Comparison of ENCODE assay signal across 13 mouse cellular contexts in genomic region chr8:126848369-126849105, GRCm38 (mm10).
A peak's percentile ranks its signal among the peaks of the same experiment; 100 is the strongest.
DNase-seq lines count a peak whose midpoint lies in the region; ATAC-seq and TF ChIP-seq lines count a peak whose summit lies in the region.
"Had no signal": no experiment of that assay in that cellular context is flagged by ENCODE, and none has a peak within 500 bp of the region (broad histone marks: within the 10 kb centered on the region; RNA-seq: fewer than 3 reads in every experiment).

No protein-coding gene starts in this region.

- no peak for ATAC-seq in heart, embryonic 12.5 days (ENCODE audit: insufficient number of reproducible peaks, low FRiP score)
- ATAC-seq: forebrain, embryonic 13.5 days had no signal

- TF ChIP-seq CTCF in spleen, adult 2 months (IDR thresholded peaks at IDR 0.05; ENCODE audit: extremely low read depth, insufficient read depth, insufficient read length, insufficient replicate concordance), result no peak

- no peak overlapping the region for H3K27ac ChIP-seq in heart, embryonic 12.5 days (ENCODE audit: poor library complexity, severe bottlenecking)
- peak overlapping the region; percentile 84 for H3K27ac ChIP-seq in spleen, adult 2 months (ENCODE audit: insufficient read depth, low read length)
- no peak overlapping the region for H3K27ac ChIP-seq in limb, embryonic 10.5 days
- H3K27ac ChIP-seq: forebrain, embryonic 13.5 days had no signal

- no peaks in the 10 kb centered on the region for H3K27me3 ChIP-seq in heart, embryonic 12.5 days (replicated peaks)
- no peaks in the 10 kb centered on the region for H3K27me3 ChIP-seq in spleen, adult 2 months (ENCODE audit: control insufficient read depth, insufficient read depth, low read length)
- H3K27me3 ChIP-seq in megakaryocyte, embryonic 14.5 days (replicated peaks), result no peaks in the 10 kb centered on the region
- H3K27me3 ChIP-seq in limb, embryonic 10.5 days (ENCODE audit: low read depth, poor library complexity, severe bottlenecking), result no peaks in the 10 kb centered on the region
- H3K27me3 ChIP-seq: forebrain, embryonic 13.5 days; limb, embryonic 12.5 days had no signal

- H3K9me3 ChIP-seq in heart, embryonic 12.5 days (replicated peaks), result no peaks in the 10 kb centered on the region
- no peaks in the 10 kb centered on the region for H3K9me3 ChIP-seq in megakaryocyte, embryonic 14.5 days
- no peaks in the 10 kb centered on the region for H3K9me3 ChIP-seq in limb, embryonic 10.5 days (replicated peaks)
- H3K9me3 ChIP-seq: forebrain, embryonic 13.5 days; limb, embryonic 12.5 days had no signal

- DNase-seq in heart, adult 11 months, result peak; percentile 94
- DNase-seq in spleen, adult 2 months (ENCODE audit: low read depth in 1 of 2, low spot score in 2 of 2), result no peak
- DNase-seq in spleen, postnatal 10 days (ENCODE audit: low spot score in 2 of 2), result no peak
- peak; percentile 67 for DNase-seq in thymus, postnatal 4 days
- no peak for DNase-seq in cerebellum, postnatal 14 days
- no peak for DNase-seq in limb, embryonic 10.5 days (ENCODE audit: low spot score)
- DNase-seq: embryo, embryonic 11 days; kidney, postnatal 14 days; midbrain, embryonic 14.5 days had no signal

- peaks cover 43% of the 10 kb centered on the region for H3K4me1 ChIP-seq in heart, embryonic 12.5 days (replicated peaks)
- peaks cover 72% of the 10 kb centered on the region for H3K4me1 ChIP-seq in spleen, adult 2 months (ENCODE audit: control insufficient read depth, insufficient read depth, insufficient read length)
- peaks cover 99% of the 10 kb centered on the region for H3K4me1 ChIP-seq in megakaryocyte, embryonic 14.5 days
- peaks cover 42% of the 10 kb centered on the region for H3K4me1 ChIP-seq in limb, embryonic 10.5 days
- H3K4me1 ChIP-seq: forebrain, embryonic 13.5 days had no signal

- no peak overlapping the region for H3K9ac ChIP-seq in heart, embryonic 12.5 days
- H3K9ac ChIP-seq: forebrain, embryonic 13.5 days; limb, embryonic 12.5 days had no signal

- no peaks in the 10 kb centered on the region for H3K36me3 ChIP-seq in heart, embryonic 12.5 days
- no peaks in the 10 kb centered on the region for H3K36me3 ChIP-seq in spleen, adult 2 months (ENCODE audit: control insufficient read depth, insufficient read depth, low read length)
- peaks cover 17% of the 10 kb centered on the region for H3K36me3 ChIP-seq in megakaryocyte, embryonic 14.5 days (replicated peaks; ENCODE audit: low read length)
- no peaks in the 10 kb centered on the region for H3K36me3 ChIP-seq in limb, embryonic 10.5 days
- H3K36me3 ChIP-seq: limb, embryonic 12.5 days had no signal

- WGBS in heart, embryonic 12.5 days, result 87% methylated on average over 13 of the region's 13 CpGs
- WGBS in spleen, adult 2 months, result 27% methylated on average over 13 of the region's 13 CpGs
- WGBS in limb, embryonic 10.5 days, result 92% methylated on average over 13 of the region's 13 CpGs

- no peak overlapping the region for H3K4me2 ChIP-seq in heart, embryonic 12.5 days
- H3K4me2 ChIP-seq: forebrain, embryonic 13.5 days; limb, embryonic 12.5 days had no signal

- no peak for TF ChIP-seq POLR2A in spleen, adult 2 months (IDR thresholded peaks at IDR 0.05; ENCODE audit: low read depth, low read length)

- no peak overlapping the region for H3K4me3 ChIP-seq in heart, embryonic 12.5 days
- no peak overlapping the region for H3K4me3 ChIP-seq in spleen, adult 2 months (ENCODE audit: extremely low read depth, insufficient read depth, insufficient read length)
- peak overlapping the region; percentile 90 for H3K4me3 ChIP-seq in megakaryocyte, embryonic 14.5 days (replicated peaks)
- no peak overlapping the region for H3K4me3 ChIP-seq in limb, embryonic 10.5 days
- H3K4me3 ChIP-seq: forebrain, embryonic 13.5 days; limb, embryonic 12.5 days had no signal

Comparison
In these comparisons a context has a peak if more than half of its experiments do, and no peak if none do; other contexts are left out.
1. DNase-seq: peak in heart, adult 11 months (single experiment) and thymus, postnatal 4 days (single experiment); none in spleen, adult 2 months (0 of 2), spleen, postnatal 10 days (0 of 2), cerebellum, postnatal 14 days (0 of 2) and limb, embryonic 10.5 days (single experiment).